Comparison of ENCODE assay signal across 9 mouse cellular contexts in genomic region chr16:90921471-90922159, GRCm38 (mm10). TPM values are rescaled to one million over a fixed set of nuclear protein-coding genes. Genes with fewer than 3 reads are reported as not detected.
DNase-seq lines count a peak whose midpoint lies in the region; ATAC-seq and TF ChIP-seq lines count a peak whose summit lies in the region.
"Had no signal": no experiment of that assay in that cellular context is flagged by ENCODE, and none has a peak within 500 bp of the region (broad histone marks: within the 10 kb centered on the region; RNA-seq: fewer than 3 reads in every experiment).

No protein-coding gene starts in this region.

- no peak overlapping the region for H3K9ac ChIP-seq in neural tube, embryonic 12.5 days
- H3K9ac ChIP-seq in neural tube, embryonic 15.5 days (replicated peaks): no peak overlapping the region
- H3K9ac ChIP-seq in stomach, postnatal 0 days (ENCODE audit: low read length): no peak overlapping the region
- H3K9ac ChIP-seq: liver, embryonic 14.5 days had no signal

- no peak for ATAC-seq in neural tube, embryonic 12.5 days (ENCODE audit: low FRiP score, low read depth)
- ATAC-seq in neural tube, embryonic 15.5 days (ENCODE audit: low FRiP score): no peak
- no peak for ATAC-seq in stomach, postnatal 0 days (ENCODE audit: low FRiP score, low TSS enrichment)
- no peak for ATAC-seq in inflammation-experienced regulatory T-cells, adult 6 months

- 0 out of 2 replicates have a peak, but pooled peaks cover 4% of the 10 kb centered on the region for H3K4me1 ChIP-seq in neural tube, embryonic 12.5 days
- H3K4me1 ChIP-seq in neural tube, embryonic 15.5 days: no peaks in the 10 kb centered on the region
- no peaks in the 10 kb centered on the region for H3K4me1 ChIP-seq in stomach, postnatal 0 days (replicated peaks; ENCODE audit: control insufficient read depth, insufficient read depth)

- no peaks in the 10 kb centered on the region for H3K27me3 ChIP-seq in neural tube, embryonic 12.5 days (replicated peaks)
- no peaks in the 10 kb centered on the region for H3K27me3 ChIP-seq in neural tube, embryonic 15.5 days (replicated peaks)
- H3K27me3 ChIP-seq in stomach, postnatal 0 days (ENCODE audit: control insufficient read depth, insufficient read depth, low read length): no peaks in the 10 kb centered on the region

- 0 out of 2 replicates have a peak overlapping the region, but pooled peaks have one; percentile 7 for H3K27ac ChIP-seq in neural tube, embryonic 12.5 days
- no peak overlapping the region for H3K27ac ChIP-seq in neural tube, embryonic 15.5 days (replicated peaks)
- no peak overlapping the region for H3K27ac ChIP-seq in stomach, postnatal 0 days (replicated peaks)
- H3K27ac ChIP-seq: liver, embryonic 14.5 days had no signal

- DNase-seq in embryo, embryonic 9.5 days (ENCODE audit: extremely low spot score): peak; percentile 32
- DNase-seq in heart, postnatal 14 days: peak; percentile 48 to 71
- no peak for DNase-seq in stomach, postnatal 0 days (ENCODE audit: low spot score)
- no peak for DNase-seq in left cerebral cortex, postnatal 25 days (ENCODE audit: low spot score in 2 of 2)
- no peak for DNase-seq in adrenal gland, postnatal 36 days

- intact Hi-C loops in heart, postnatal 14 days (cut with DNase I): loop anchor here (5.0 kb wide), 2 partner anchors 34 to 174 kb away; no protein-coding TSS in a partner anchor
- intact Hi-C loops in left cerebral cortex, postnatal 25 days (cut with DNase I): no loop called here

- 0 out of 2 replicates have a peak, but pooled peaks have one; percentile 6 for TF ChIP-seq CTCF in stomach, postnatal 0 days (IDR thresholded peaks at IDR 0.05; ENCODE audit: low read depth)

- WGBS in neural tube, embryonic 12.5 days: 62% methylated on average over 10 of the region's 10 CpGs
- 63% methylated on average over 10 of the region's 10 CpGs for WGBS in neural tube, embryonic 15.5 days
- WGBS in stomach, postnatal 0 days: 39% methylated on average over 10 of the region's 10 CpGs

- no peaks in the 10 kb centered on the region for H3K36me3 ChIP-seq in neural tube, embryonic 12.5 days
- H3K36me3 ChIP-seq in neural tube, embryonic 15.5 days: peaks cover 15% of the 10 kb centered on the region; the same call in 1 of the 2 replicates
- H3K36me3 ChIP-seq in stomach, postnatal 0 days (ENCODE audit: control insufficient read depth, insufficient read depth, low read length): no peaks in the 10 kb centered on the region

- no peak overlapping the region for H3K4me2 ChIP-seq in neural tube, embryonic 12.5 days (replicated peaks)
- no peak overlapping the region for H3K4me2 ChIP-seq in neural tube, embryonic 15.5 days
- H3K4me2 ChIP-seq in stomach, postnatal 0 days (replicated peaks; ENCODE audit: low read depth): no peak overlapping the region

- no peak overlapping the region for H3K4me3 ChIP-seq in neural tube, embryonic 12.5 days
- H3K4me3 ChIP-seq in neural tube, embryonic 15.5 days (replicated peaks): no peak overlapping the region
- no peak overlapping the region for H3K4me3 ChIP-seq in stomach, postnatal 0 days (ENCODE audit: low read depth, low read length)

- no peaks in the 10 kb centered on the region for H3K9me3 ChIP-seq in neural tube, embryonic 12.5 days
- no peaks in the 10 kb centered on the region for H3K9me3 ChIP-seq in neural tube, embryonic 15.5 days (replicated peaks)
- H3K9me3 ChIP-seq in stomach, postnatal 0 days (ENCODE audit: control insufficient read depth, low read length): no peaks in the 10 kb centered on the region

- TF ChIP-seq EP300 in stomach, postnatal 0 days (optimal IDR thresholded peaks at IDR 0.05): no peak

RNA-seq across cellular contexts. Expression of gene Cfap298, which starts 13.3 kb away (rescaled TPM):
- 42.1 and 45.0 TPM in 2 replicates for polyA plus RNA-seq in neural tube, embryonic 12.5 days (2016; fragmentation: Nextera tagmentation; extraction: Ambion mirVana)
- polyA plus RNA-seq in neural tube, embryonic 15.5 days (2015; fragmentation: Nextera tagmentation; extraction: Ambion mirVana): 44.4 and 45.1 TPM in 2 replicates
- total RNA-seq in heart, postnatal 14 days (2021): 10 to 100 TPM; 25.6 to 28.3 TPM
- 27.4 and 27.5 TPM in 2 replicates for polyA plus RNA-seq in stomach, postnatal 0 days (2015; fragmentation: Nextera tagmentation; extraction: Ambion mirVana)
- total RNA-seq in left cerebral cortex, postnatal 25 days (2021): 10 to 100 TPM; 40.0 to 42.4 TPM
- polyA plus RNA-seq in inflammation-experienced regulatory T-cells, adult 6 months (2017; shearing (Covaris generic)): 10 to 100 TPM; 25.3 to 32.2 (median 26.2) TPM
- 10 to 100 TPM; 32.3 to 34.8 TPM for total RNA-seq in adrenal gland, postnatal 36 days (2021)

Comparison
In these comparisons a context has a peak if more than half of its experiments do, and no peak if none do; other contexts are left out.
1. DNase-seq: peak in embryo, embryonic 9.5 days (single experiment) and heart, postnatal 14 days (2 of 2); none in stomach, postnatal 0 days (single experiment), left cerebral cortex, postnatal 25 days (0 of 2) and adrenal gland, postnatal 36 days (0 of 2).